Mouse (Mus musculus) ovary, postnatal 36 days (tissue): ENCODE results near the gene Camk2d.

Source experiments
- DNase-seq: peaks from one replicate; pipeline ENCODE4 v3.0.0; 2022; ENCODE audit warnings: low spot score, mixed read lengths

Gene Camk2d

DNA sequence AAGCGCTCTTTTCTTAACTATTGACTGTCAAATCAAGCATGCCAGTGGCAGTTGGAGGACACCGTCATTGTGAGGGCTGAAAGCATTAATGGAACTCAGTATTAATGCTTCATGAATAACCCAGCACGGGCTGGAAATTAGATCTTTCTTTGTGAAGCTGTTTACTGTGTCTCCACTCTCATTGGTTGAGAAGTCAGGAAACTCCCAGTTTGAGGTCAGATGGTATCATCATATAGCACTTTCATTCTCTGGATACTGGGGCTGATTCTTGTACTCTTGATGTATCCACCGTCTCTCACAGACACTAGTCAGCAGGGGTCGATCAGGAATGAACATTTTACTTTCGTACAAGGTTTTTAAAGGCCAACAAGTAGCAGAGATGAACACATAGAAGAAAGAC, 54.6 kb downstream of the Camk2d start:
- no peak for DNase-seq

DNA sequence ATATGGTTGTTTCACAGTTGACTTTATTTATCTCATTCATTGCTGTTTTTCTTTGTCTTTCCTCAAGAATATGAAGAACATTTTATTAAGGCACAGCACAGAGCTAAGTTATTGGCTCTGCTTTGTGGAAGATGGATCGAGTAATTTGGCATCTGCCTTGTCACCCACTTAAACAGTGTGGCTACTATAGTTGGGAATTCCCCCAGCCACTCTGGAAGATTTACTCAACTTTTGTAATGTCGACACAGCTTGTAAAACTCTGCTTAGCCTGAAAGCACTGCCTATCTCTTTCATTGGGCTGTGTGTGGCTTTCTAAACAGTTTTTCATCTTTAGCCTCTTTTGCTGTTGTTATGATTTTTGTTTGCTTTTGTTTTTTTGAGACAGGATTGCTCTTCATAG, 56.3 kb downstream of the Camk2d start:
- DNase-seq: no peak

DNA sequence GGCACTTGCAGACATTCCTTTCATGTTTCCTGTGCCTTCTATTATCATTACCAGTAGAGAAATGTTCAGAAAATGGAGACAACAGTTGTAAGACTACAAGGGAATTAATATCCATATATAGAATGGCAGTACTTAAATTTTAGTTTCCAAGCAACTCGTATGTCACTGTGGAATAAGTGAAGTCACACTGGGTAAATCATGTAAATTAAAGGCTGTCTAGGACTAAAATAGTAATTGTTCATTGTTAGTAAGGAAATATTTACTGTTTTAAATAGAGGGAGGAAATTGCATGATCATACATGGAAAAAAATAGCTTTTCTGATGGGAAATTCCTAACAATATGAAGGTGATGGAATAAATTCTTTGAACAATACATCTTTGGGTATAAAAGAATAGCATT, 57.0 kb downstream of the Camk2d start:
- no peak for DNase-seq

- no peak for DNase-seq
Measured at GRCm38 (mm10) chr3:126656173-126656572, 60.1 kb downstream of the Camk2d start.

DNA sequence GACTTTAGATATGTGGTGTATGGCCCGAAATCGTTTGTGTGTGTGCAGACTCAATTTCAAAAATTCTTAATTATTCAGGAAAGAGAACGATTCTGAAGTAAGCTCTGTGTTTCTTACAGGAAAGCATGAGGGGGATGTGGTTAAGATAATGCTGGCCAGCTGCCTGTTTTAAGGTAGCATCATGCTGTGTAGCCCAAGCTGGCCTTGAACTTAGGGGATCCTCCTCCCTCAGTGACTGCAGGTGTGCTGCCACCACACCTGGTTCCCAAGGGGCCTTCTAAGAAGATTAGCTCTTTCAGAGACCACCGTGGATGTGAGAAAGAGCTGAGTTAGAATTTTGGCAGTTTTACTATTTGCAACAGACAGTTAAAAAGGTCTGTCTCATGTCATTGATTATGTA, 61.8 kb downstream of the Camk2d start:
- DNase-seq: no peak

DNA sequence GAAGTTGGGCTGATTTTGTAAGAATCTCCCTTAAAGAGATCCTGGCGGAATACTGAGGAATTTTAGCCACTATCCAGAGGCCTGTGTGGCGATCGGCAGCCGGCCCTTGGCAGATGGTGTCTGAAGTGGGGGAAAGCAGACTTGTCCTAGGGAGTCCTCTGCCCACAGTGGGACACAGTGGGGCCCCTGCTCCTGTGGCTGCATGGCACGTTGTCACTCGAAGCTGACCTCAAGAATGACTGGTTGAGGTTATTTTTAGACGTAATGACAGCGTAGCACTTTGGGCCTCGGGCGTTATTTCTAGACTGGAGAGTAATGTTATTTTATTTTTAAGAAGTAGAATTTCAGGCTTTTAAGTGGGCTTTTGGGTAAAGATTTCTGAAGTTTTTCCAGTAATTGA, 62.7 kb downstream of the Camk2d start:
- no peak for DNase-seq

- no peak for DNase-seq
Measured at GRCm38 (mm10) chr3:126659235-126659634, 63.1 kb downstream of the Camk2d start.

DNA sequence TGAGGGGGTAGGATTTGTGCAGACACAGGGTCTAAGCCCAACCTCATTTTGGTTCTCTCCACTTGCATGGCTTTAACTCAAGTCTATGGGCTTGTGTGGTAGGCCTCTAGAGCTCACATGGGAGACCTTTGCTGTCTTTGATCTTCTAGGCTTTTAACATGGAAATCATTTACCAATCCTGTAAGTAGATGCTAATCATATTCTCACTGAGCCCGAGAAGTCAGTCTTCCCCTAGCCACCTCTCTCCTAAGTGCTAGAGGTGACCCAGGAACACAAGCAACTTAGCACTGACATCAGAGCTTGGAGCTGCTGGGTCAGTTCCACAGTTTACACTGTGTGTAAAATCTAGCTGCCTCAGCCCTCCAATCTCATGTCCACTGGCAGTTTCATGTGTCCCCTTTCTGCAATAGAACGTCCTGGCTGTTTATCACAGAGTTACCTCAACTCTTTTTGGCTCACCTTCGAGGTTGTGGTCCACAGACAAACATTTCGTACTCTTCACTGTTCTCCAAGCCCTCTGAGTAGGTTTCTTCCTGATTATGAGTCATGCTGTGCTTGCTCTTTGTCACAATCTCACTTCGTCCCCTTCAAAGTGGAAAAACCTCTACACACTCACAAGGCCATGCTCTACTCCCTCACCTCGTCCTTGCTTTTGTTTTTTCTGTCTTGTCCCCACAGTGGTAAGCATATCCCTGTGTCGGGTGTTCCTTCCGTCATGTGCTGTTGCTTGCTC, 63.9 kb downstream of the Camk2d start:
- no peak for DNase-seq

GRCm38 (mm10) chr3:126660575-126660974, 64.5 kb downstream of the Camk2d start:
- no peak for DNase-seq

- DNase-seq: no peak
Measured at GRCm38 (mm10) chr3:126660986-126661385, 64.9 kb downstream of the Camk2d start.

DNA sequence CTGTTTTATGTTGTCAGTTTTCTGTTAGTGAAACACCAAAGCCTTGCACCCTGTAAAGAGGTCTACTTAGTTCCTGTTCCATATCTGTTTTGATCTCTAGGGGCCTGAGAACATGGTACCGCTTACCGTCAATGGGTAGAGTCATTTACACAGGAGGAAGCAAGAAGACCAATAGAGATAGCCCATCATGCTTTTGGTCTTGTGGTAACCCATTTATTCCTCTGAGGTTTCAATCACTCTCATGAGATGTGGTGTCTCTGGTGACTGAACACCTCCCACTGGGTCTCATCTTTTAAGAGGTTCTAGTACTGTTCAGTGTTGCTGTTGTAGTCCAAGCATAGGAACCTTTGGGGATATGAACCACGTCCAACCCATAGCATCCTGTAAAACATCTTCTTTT, 65.8 kb downstream of the Camk2d start:
- DNase-seq: no peak

DNA sequence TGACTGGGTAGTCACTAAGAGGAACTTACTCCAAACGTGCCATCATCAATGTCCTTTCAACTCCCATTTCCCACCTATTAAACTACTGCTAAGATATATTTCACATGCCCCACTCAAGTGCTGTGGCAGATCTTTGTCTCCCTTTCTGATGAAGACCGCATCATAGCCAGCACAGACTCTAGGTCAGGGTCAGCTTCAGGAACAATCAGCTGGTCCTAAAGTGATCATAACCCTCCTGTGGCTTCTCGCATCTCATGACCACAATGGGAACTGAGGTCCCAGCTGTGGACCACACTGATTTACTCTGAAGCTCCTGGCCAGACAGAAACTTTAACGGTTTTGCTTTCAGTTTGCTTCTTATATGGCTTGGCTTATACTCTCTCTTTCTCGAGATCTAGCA, 67.3 kb downstream of the Camk2d start:
- no peak for DNase-seq

DNA sequence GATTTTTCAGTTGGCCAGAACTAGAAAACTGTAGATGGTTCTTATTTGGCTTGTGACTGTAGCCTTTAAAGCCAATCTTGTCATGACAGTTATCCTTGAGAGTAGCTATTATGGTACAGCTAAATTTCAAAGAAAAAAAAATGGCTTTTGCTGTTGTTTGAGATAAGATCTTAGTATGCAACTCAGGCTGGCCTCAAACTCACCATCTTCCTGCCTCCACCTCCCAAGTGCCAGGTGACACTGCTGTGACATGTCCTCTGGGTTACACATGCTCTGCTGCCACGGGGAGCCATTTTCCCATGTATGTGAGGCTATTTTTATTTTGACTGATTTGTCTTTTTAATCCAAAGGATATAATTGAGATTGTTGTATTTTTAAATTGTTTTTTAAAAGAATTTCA, 69.8 kb downstream of the Camk2d start:
- DNase-seq: no peak

- DNase-seq: no peak
Measured at GRCm38 (mm10) chr3:126667019-126667418, 70.9 kb downstream of the Camk2d start.

- peak; percentile 52 for DNase-seq
Measured at GRCm38 (mm10) chr3:126667451-126667850, 71.3 kb downstream of the Camk2d start.

GRCm38 (mm10) chr3:126668123-126668522, 72.0 kb downstream of the Camk2d start:
- peak; percentile 47 for DNase-seq

- DNase-seq: no peak
Measured at GRCm38 (mm10) chr3:126668692-126669091, 72.6 kb downstream of the Camk2d start.

GRCm38 (mm10) chr3:126670413-126670812, 74.3 kb downstream of the Camk2d start:
- DNase-seq: no peak

DNA sequence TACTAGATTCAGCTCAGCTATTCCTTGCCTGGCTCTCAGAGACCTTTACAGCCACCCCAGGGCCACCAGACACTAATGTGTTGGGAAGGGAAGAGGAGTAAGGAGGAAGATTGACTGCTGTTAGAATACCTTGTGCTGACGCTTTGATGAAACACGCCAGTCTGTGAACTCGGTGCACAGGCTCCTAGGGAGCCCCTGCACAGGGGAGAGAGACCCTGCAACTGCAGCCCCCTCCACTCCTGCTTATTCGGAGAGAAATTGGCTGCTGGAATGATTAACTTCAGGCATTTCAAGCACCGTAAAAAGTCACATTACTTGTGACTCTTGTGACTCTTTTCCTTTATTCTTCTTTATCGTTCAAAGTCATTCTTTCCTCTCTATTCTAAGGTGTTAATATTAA, 75.2 kb downstream of the Camk2d start:
- DNase-seq: no peak

DNA sequence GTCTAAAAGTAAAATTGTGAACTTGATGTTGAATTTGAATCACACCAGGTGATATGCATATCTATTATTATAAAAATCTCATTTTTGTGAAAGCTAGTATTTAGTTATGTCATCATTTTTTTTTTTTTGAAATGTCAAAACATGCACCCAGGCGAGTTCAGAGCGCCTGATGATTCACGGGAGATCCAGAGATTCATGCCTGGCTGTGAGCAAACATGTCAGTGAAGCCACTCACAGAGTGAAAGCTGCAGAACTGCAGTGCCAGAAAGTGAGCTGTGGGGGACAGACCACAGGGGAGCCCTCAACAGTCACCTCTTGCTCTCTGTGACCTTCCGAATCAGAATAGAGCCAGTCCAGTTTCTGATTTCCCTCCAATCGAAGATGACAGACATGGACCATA, 84.9 kb downstream of the Camk2d start:
- no peak for DNase-seq

DNA sequence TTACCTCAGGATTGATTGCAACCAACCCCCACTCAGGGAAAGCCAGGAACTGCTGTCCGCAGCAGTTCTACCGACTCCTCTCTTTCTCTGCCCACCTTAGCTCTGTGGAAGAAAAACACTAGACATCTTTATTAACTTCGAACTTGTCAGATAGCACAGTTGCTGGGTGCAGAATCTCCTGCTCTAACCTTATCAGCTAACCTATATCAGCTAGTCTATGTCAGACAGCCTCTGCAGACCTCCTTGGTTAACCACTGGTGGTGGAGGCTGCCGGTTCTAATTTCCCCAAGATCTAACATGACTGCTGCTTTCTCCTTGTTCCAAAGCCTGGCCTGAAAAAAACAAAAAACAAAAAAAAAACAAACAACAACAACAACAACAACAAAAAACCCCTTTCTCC, 85.9 kb downstream of the Camk2d start:
- DNase-seq: no peak

GRCm38 (mm10) chr3:126685363-126685762, 89.3 kb downstream of the Camk2d start:
- no peak for DNase-seq

GRCm38 (mm10) chr3:126687150-126687549, 91.0 kb downstream of the Camk2d start:
- no peak for DNase-seq

GRCm38 (mm10) chr3:126688516-126688915, 92.4 kb downstream of the Camk2d start:
- no peak for DNase-seq
